Comparison of ENCODE assay signal across 13 mouse cellular contexts in the genomic region with DNA sequence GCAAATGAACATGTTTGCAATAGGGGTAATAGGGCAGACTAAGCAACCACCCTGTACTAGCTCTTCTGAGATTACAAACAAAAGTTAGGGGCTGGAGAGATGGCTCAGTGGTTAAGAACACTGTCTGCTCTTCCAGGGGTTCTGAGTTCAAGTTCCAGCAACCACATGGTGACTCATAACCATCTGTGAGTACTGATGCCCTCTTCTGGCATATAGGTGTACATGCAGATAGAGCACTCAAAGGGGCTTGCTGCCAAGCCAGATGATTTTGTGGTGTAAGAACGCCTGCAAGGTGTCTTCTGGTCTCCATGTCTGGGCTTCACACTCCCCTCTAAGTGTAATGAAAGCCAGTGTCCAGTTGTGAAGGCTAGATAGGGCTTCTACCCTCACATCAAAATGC. TPM values are rescaled to one million over a fixed set of nuclear protein-coding genes. Genes with fewer than 3 reads are reported as not detected.
A peak's percentile ranks its signal among the peaks of the same experiment; 100 is the strongest.
DNase-seq lines count a peak whose midpoint lies in the region; ATAC-seq and TF ChIP-seq lines count a peak whose summit lies in the region.
"Had no signal": no experiment of that assay in that cellular context is flagged by ENCODE, and none has a peak within 500 bp of the region (broad histone marks: within the 10 kb centered on the region; RNA-seq: fewer than 3 reads in every experiment).

No protein-coding gene starts in this region.

- no peaks in the 10 kb centered on the region for H3K9me3 ChIP-seq in forebrain, embryonic 14.5 days (replicated peaks; ENCODE audit: control insufficient read depth, low read length)
- no peaks in the 10 kb centered on the region for H3K9me3 ChIP-seq in forebrain, embryonic 10.5 days
- no peaks in the 10 kb centered on the region for H3K9me3 ChIP-seq in liver, embryonic 12.5 days (replicated peaks)
- H3K9me3 ChIP-seq: forebrain, embryonic 12.5 days; lung, embryonic 15.5 days had no signal

- no peak overlapping the region for H3K4me2 ChIP-seq in forebrain, embryonic 14.5 days (ENCODE audit: low read length)
- no peak overlapping the region for H3K4me2 ChIP-seq in liver, embryonic 12.5 days
- H3K4me2 ChIP-seq: forebrain, embryonic 12.5 days; lung, embryonic 15.5 days had no signal

- ATAC-seq in forebrain, embryonic 14.5 days, result no peak
- no peak for ATAC-seq in liver, embryonic 12.5 days

- H3K27me3 ChIP-seq in forebrain, embryonic 14.5 days (replicated peaks; ENCODE audit: control insufficient read depth, insufficient read depth, low read length), result no peaks in the 10 kb centered on the region
- no peaks in the 10 kb centered on the region for H3K27me3 ChIP-seq in forebrain, embryonic 10.5 days (ENCODE audit: poor library complexity, severe bottlenecking)
- H3K27me3 ChIP-seq in liver, adult 2 months (ENCODE audit: control insufficient read depth, insufficient read depth, low read length), result no peaks in the 10 kb centered on the region
- H3K27me3 ChIP-seq in liver, embryonic 12.5 days (replicated peaks), result no peaks in the 10 kb centered on the region; the same call in 1 of the 2 replicates
- H3K27me3 ChIP-seq: forebrain, embryonic 12.5 days; lung, embryonic 15.5 days had no signal

- no peak overlapping the region for H3K27ac ChIP-seq in forebrain, embryonic 14.5 days (ENCODE audit: low read depth, low read length)
- no peak overlapping the region for H3K27ac ChIP-seq in forebrain, embryonic 10.5 days
- H3K27ac ChIP-seq in liver, adult 2 months (replicated peaks; ENCODE audit: insufficient read depth, low read depth, low read length), result no peak overlapping the region
- no peak overlapping the region for H3K27ac ChIP-seq in liver, embryonic 12.5 days
- no peak overlapping the region for H3K27ac ChIP-seq in cortical plate, adult 2 months (ENCODE audit: insufficient read depth, low read length)
- H3K27ac ChIP-seq: forebrain, embryonic 12.5 days; lung, embryonic 15.5 days had no signal

- TF ChIP-seq CTCF in liver, adult 2 months (IDR thresholded peaks at IDR 0.05; ENCODE audit: low read depth, low read length), result peak; percentile 22; the same call in 1 of the 2 replicates
- TF ChIP-seq CTCF in cortical plate, adult 2 months (IDR thresholded peaks at IDR 0.05; ENCODE audit: extremely low read depth, insufficient read depth, low read length), result peak; percentile 39

- no peak overlapping the region for H3K4me3 ChIP-seq in forebrain, embryonic 14.5 days (ENCODE audit: low read depth, low read length)
- H3K4me3 ChIP-seq in forebrain, embryonic 10.5 days, result no peak overlapping the region
- no peak overlapping the region for H3K4me3 ChIP-seq in liver, adult 2 months (ENCODE audit: insufficient read depth, low read depth, low read length)
- no peak overlapping the region for H3K4me3 ChIP-seq in liver, embryonic 12.5 days
- H3K4me3 ChIP-seq in cortical plate, adult 2 months (ENCODE audit: insufficient read depth, low read length), result no peak overlapping the region
- H3K4me3 ChIP-seq: forebrain, embryonic 12.5 days; lung, embryonic 15.5 days had no signal

- H3K4me1 ChIP-seq in forebrain, embryonic 14.5 days (ENCODE audit: control insufficient read depth, insufficient read depth, low read length), result no peaks in the 10 kb centered on the region
- peaks cover 8% of the 10 kb centered on the region; the same call in 1 of the 2 replicates for H3K4me1 ChIP-seq in forebrain, embryonic 10.5 days
- no peaks in the 10 kb centered on the region for H3K4me1 ChIP-seq in liver, adult 2 months (ENCODE audit: control insufficient read depth, insufficient read depth, low read length)
- H3K4me1 ChIP-seq in liver, embryonic 12.5 days, result no peaks in the 10 kb centered on the region
- H3K4me1 ChIP-seq in cortical plate, adult 2 months (ENCODE audit: control insufficient read depth, insufficient read depth, low read length), result no peaks in the 10 kb centered on the region
- H3K4me1 ChIP-seq: forebrain, embryonic 12.5 days; lung, embryonic 15.5 days had no signal

- peaks cover 13% of the 10 kb centered on the region for H3K36me3 ChIP-seq in forebrain, embryonic 14.5 days (ENCODE audit: control insufficient read depth, insufficient read depth, low read length)
- peaks cover 14% of the 10 kb centered on the region for H3K36me3 ChIP-seq in forebrain, embryonic 10.5 days (replicated peaks)
- no peaks in the 10 kb centered on the region for H3K36me3 ChIP-seq in liver, adult 2 months (ENCODE audit: control insufficient read depth, insufficient read depth, low read length)
- peaks cover 13% of the 10 kb centered on the region for H3K36me3 ChIP-seq in liver, embryonic 12.5 days

- 41% methylated on average over 1 of the region's 1 CpGs for WGBS in forebrain, embryonic 14.5 days
- WGBS in forebrain, embryonic 10.5 days, result 58% methylated on average over 1 of the region's 1 CpGs
- 56% methylated on average over 1 of the region's 1 CpGs for WGBS in liver, adult 2 months
- WGBS in liver, embryonic 12.5 days (ENCODE audit: insufficient replicate concordance), result 42% methylated on average over 1 of the region's 1 CpGs

- H3K9ac ChIP-seq in forebrain, embryonic 14.5 days (ENCODE audit: low read length), result no peak overlapping the region
- no peak overlapping the region for H3K9ac ChIP-seq in liver, adult 2 months (ENCODE audit: low read depth, low read length)
- H3K9ac ChIP-seq in liver, embryonic 12.5 days, result no peak overlapping the region
- H3K9ac ChIP-seq: forebrain, embryonic 12.5 days; lung, embryonic 15.5 days had no signal

- DNase-seq in forebrain, embryonic 14.5 days (ENCODE audit: low spot score), result peak; percentile 22
- DNase-seq in forebrain, embryonic 10.5 days (ENCODE audit: extremely low spot score, low spot score), result no peak
- peak; percentile 27 for DNase-seq in liver, adult 2 months (ENCODE audit: extremely low read depth, low read depth, low spot score)
- peak; percentile 34 for DNase-seq in CD4-positive helper T cell, adult 2 months (ENCODE audit: low read depth, low spot score)
- no peak for DNase-seq in MN1 (ENCODE audit: low spot score)
- no peak for DNase-seq in left cerebral cortex, adult 18-20 months (ENCODE audit: low spot score in 2 of 2)
- DNase-seq: adrenal gland, adult 8-10 months; cerebellum, adult 11 months; gastrocnemius, postnatal 36 days had no signal

- TF ChIP-seq POLR2A in liver, adult 2 months (IDR thresholded peaks at IDR 0.05; ENCODE audit: extremely low read depth, insufficient read depth, low read length), result no peak
- no peak for TF ChIP-seq POLR2A in cortical plate, adult 2 months (IDR thresholded peaks at IDR 0.05; ENCODE audit: extremely low read depth, insufficient read depth, low read length)

- H3K79me2 ChIP-seq in liver, adult 2 months (ENCODE audit: control insufficient read depth, insufficient read depth, low read length), result no peaks in the 10 kb centered on the region

RNA-seq across cellular contexts. Expression of gene Klc2, which starts 11.4 kb away (rescaled TPM):
- polyA plus RNA-seq in forebrain, embryonic 14.5 days (2014; fragmentation: Nextera tagmentation; extraction: Ambion mirVana), result 26.2 and 41.1 TPM in 2 replicates
- 26.4 and 27.5 TPM in 2 replicates for polyA plus RNA-seq in forebrain, embryonic 10.5 days (2016; fragmentation: Nextera tagmentation; extraction: Ambion mirVana)
- total RNA-seq in liver, adult 2 months (2014; rRNA removed), result 2.4 and 4.6 TPM in 2 replicates
- polyA plus RNA-seq in liver, adult 2 months (2012; rRNA removed), result 8.7 and 12.3 TPM in 2 replicates
- polyA plus RNA-seq in liver, embryonic 12.5 days (2016; fragmentation: Nextera tagmentation; extraction: Ambion mirVana), result 4.4 and 4.9 TPM in 2 replicates
- polyA plus RNA-seq in cortical plate, adult 2 months (2012; rRNA removed), result 234 and 242 TPM in 2 replicates
- 100 to 1,000 TPM; 261 to 289 TPM for total RNA-seq in left cerebral cortex, adult 18-20 months (2021)

RNA-seq across cellular contexts. Expression of gene Rab1b, which starts 22.9 kb away (rescaled TPM):
- polyA plus RNA-seq in forebrain, embryonic 14.5 days (2014; fragmentation: Nextera tagmentation; extraction: Ambion mirVana), result 247 and 250 TPM in 2 replicates
- polyA plus RNA-seq in forebrain, embryonic 10.5 days (2016; fragmentation: Nextera tagmentation; extraction: Ambion mirVana), result 253 and 255 TPM in 2 replicates
- total RNA-seq in liver, adult 2 months (2014; rRNA removed), result 82.1 and 98.7 TPM in 2 replicates
- 165 and 169 TPM in 2 replicates for polyA plus RNA-seq in liver, adult 2 months (2012; rRNA removed)
- 118 and 126 TPM in 2 replicates for polyA plus RNA-seq in liver, embryonic 12.5 days (2016; fragmentation: Nextera tagmentation; extraction: Ambion mirVana)
- 197 and 202 TPM in 2 replicates for polyA plus RNA-seq in cortical plate, adult 2 months (2012; rRNA removed)
- total RNA-seq in left cerebral cortex, adult 18-20 months (2021), result 100 to 1,000 TPM; 157 to 165 TPM

RNA-seq across cellular contexts. Expression of gene Cnih2, which starts 31.4 kb away (rescaled TPM):
- polyA plus RNA-seq in forebrain, embryonic 14.5 days (2014; fragmentation: Nextera tagmentation; extraction: Ambion mirVana), result 350 and 370 TPM in 2 replicates
- polyA plus RNA-seq in forebrain, embryonic 10.5 days (2016; fragmentation: Nextera tagmentation; extraction: Ambion mirVana), result 33.2 and 34.2 TPM in 2 replicates
- not detected in 2 replicates for total RNA-seq in liver, adult 2 months (2014; rRNA removed)
- 0.12 and 0.19 TPM in 2 replicates for polyA plus RNA-seq in liver, adult 2 months (2012; rRNA removed)
- polyA plus RNA-seq in liver, embryonic 12.5 days (2016; fragmentation: Nextera tagmentation; extraction: Ambion mirVana), result 3.5 and 3.8 TPM in 2 replicates
- 399 and 461 TPM in 2 replicates for polyA plus RNA-seq in cortical plate, adult 2 months (2012; rRNA removed)
- total RNA-seq in left cerebral cortex, adult 18-20 months (2021), result 100 to 1,000 TPM; 215 to 221 TPM

RNA-seq across cellular contexts. Expression of gene Yif1a, which starts 41.4 kb away (rescaled TPM):
- polyA plus RNA-seq in forebrain, embryonic 14.5 days (2014; fragmentation: Nextera tagmentation; extraction: Ambion mirVana), result 71.6 and 95.5 TPM in 2 replicates
- polyA plus RNA-seq in forebrain, embryonic 10.5 days (2016; fragmentation: Nextera tagmentation; extraction: Ambion mirVana), result 67.1 and 74.2 TPM in 2 replicates
- total RNA-seq in liver, adult 2 months (2014; rRNA removed), result 79.3 and 85.7 TPM in 2 replicates
- 188 and 215 TPM in 2 replicates for polyA plus RNA-seq in liver, adult 2 months (2012; rRNA removed)
- polyA plus RNA-seq in liver, embryonic 12.5 days (2016; fragmentation: Nextera tagmentation; extraction: Ambion mirVana), result 51.7 and 53.9 TPM in 2 replicates
- polyA plus RNA-seq in cortical plate, adult 2 months (2012; rRNA removed), result 54.7 and 56.2 TPM in 2 replicates
- total RNA-seq in left cerebral cortex, adult 18-20 months (2021), result 10 to 100 TPM; 21.6 to 25.5 TPM

RNA-seq across cellular contexts. Expression of gene Tmem151a, which starts 44.4 kb away (rescaled TPM):
- polyA plus RNA-seq in forebrain, embryonic 14.5 days (2014; fragmentation: Nextera tagmentation; extraction: Ambion mirVana), result 5.4 and 7.5 TPM in 2 replicates
- 0.47 and 1.7 TPM in 2 replicates for polyA plus RNA-seq in forebrain, embryonic 10.5 days (2016; fragmentation: Nextera tagmentation; extraction: Ambion mirVana)
- under 0.01 TPM in 2 replicates for total RNA-seq in liver, adult 2 months (2014; rRNA removed)
- polyA plus RNA-seq in liver, adult 2 months (2012; rRNA removed), result 0.24 and 0.26 TPM in 2 replicates
- polyA plus RNA-seq in liver, embryonic 12.5 days (2016; fragmentation: Nextera tagmentation; extraction: Ambion mirVana), result 1.0 and 1.5 TPM in 2 replicates
- polyA plus RNA-seq in cortical plate, adult 2 months (2012; rRNA removed), result 145 and 146 TPM in 2 replicates
- 100 to 1,000 TPM; 146 to 149 TPM for total RNA-seq in left cerebral cortex, adult 18-20 months (2021)

Comparison
In these comparisons a context has a peak if more than half of its experiments do, and no peak if none do; other contexts are left out.
1. DNase-seq: peak in forebrain, embryonic 14.5 days (single experiment), liver, adult 2 months (single experiment) and CD4-positive helper T cell, adult 2 months (single experiment); none in forebrain, embryonic 10.5 days (single experiment), MN1 (single experiment) and left cerebral cortex, adult 18-20 months (0 of 2).